Mouse (Mus musculus) adrenal gland, postnatal 10 days (tissue): ENCODE data around the gene Trove2. TPM values are rescaled to one million over a fixed set of nuclear protein-coding genes. Genes with fewer than 3 reads are reported as not detected.
"Not testable (repeated sequence)": the region's sequence is repeated elsewhere in the genome, so short reads cannot be mapped to it uniquely, and the experiment has no call there.

ENCODE experiments used
- DNase-seq: peaks from one replicate; pipeline ENCODE4 v3.0.0; 2021; ENCODE audit warnings: mixed read lengths
- total RNA-seq, 2 experiments: library from RNA; stranded (reverse); gene quantifications; 2 replicates each; pipeline ENCODE4 v1.2.3; 2021

The Trove2 gene
- total RNA-seq, 2 experiments from 2014 or later, result 8.3 to 10.4 TPM

DNA sequence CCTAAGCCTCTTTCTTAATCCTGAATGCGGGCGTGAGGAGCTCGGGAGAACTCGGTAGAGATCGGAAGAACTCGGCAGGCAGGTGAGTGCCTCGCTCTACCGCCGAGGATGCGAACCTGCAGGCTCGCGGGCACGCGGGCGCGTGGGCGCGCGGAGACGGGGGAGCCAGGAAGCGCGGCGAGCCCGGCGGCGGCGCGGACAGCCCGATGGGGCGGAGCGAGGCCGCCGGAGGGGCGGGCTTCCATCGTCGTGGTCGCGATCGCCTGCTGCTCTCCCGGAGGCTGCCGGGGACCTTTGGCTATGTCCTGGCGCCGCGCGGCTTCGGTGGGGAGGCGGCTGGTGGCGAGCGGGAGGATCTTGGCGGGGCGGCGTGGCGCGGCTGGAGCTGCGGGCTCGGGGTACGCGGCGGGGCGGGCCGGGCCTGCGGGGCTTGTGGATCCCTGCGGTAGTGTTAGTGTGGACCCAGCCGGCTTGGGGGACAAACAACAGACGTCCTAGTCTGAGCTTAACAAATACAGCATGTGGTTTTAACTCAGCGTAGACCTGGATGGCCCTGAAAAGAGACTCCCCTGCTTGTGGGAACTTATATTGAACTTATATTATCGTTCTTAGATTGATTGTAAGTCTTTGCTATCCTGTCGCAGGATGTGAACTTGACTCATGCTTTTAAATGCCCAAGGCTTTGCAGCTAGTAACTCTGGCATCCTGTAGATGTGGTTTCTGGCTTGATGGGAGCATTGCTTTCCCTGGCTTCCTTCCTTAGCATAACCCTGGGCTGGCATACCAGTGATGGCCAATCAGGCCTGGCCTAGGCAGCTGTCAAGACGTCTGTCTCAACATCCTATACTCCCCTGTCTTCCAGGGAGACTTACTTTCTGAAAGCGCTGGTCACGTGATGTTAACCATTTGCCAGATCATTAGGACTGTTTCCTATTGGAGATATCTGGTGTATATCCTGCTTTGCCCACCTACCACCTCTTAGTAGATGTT lies 37.2 kb downstream of the Trove2 start:
- DNase-seq, result peak; percentile 91

DNA sequence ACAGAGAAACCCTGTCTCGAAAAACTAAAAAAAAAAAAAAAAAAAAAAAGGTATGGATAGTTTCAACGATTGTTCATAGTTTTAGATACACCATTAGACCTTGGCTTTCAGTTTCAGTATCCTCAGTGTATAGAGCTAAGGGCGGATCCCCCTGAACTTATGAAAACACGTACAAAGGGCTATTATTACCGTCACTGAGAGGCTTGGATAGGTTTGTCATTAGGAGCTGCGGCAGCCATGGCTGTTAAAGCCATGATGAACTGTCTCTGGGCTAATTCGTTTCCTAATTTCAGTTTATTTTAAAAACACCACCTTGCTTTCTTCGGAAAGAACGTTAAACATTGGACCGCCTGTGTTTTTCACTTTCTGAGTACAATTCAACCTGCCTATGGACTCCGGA lies 38.1 kb downstream of the Trove2 start:
- no peak for DNase-seq

- DNase-seq, result no peak
These were observed 42.9 kb downstream of the Trove2 start for GRCm38 (mm10) chr1:143733914-143734410.

- DNase-seq, result no peak
These were observed 45.2 kb downstream of the Trove2 start for GRCm38 (mm10) chr1:143731691-143732090.

GRCm38 (mm10) chr1:143730899-143731298 lies 46.0 kb downstream of the Trove2 start:
- DNase-seq, result peak; percentile 49

DNA sequence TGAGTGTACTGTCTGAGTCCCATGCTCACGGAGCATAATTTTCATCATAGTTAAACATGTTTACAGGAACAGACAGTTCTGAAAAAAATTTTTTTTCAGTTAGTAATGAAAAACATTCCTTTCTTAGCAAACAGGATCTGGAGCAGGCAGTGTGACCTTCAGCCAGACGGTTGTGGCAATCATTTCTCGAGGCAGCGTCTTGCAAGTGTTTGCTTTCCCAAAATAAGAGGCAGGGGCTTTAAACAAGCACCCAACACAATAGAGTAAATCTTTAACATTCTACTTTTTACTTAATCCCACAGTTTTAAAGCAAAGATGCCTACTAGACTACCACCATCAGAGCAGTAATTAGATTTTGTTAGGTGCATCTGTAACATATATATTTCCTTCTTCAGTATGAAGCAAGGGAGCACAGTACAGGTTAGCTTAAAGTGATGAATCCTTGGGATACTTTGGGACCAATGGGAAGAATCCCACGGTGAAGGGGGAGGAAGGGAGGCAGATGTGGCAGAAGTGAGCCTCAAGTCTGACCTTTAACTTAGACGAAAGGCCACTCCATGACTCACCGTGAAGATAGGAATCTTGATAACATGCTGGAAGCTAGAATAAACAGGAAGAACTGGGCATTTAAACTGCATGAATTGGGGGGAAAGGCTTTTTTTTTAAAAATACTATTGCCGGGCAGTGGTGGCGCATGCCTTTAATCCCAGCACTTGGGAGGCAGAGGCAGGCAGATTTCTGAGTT lies 49.0 kb downstream of the Trove2 start:
- peak; percentile 29 for DNase-seq

- DNase-seq, result peak; percentile 35
These were observed 52.3 kb downstream of the Trove2 start for GRCm38 (mm10) chr1:143724456-143725064.

GRCm38 (mm10) chr1:143716038-143716437 lies 60.8 kb downstream of the Trove2 start, which contains the start of gene Glrx2:
Gene Glrx2 (plus strand): TSS chr1:143716338.
- DNase-seq, result not testable (repeated sequence)

DNA sequence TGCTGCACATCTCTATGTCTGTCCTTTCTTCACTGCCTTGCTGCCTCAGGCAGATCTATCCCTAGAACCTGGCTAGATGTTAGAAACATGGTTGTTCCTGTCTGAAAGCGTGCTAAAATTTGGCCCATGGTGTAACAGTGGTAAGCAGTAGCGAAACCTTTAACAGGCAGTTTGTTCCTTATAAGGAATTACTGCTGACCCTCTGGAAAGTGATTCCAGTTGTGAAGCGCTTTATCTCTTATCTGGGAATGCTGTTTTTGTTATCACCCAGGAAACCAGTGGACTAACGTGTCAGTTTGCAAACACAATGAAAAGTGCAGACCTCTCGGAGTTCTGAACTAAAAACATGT lies 66.3 kb downstream of the Trove2 start:
- DNase-seq, result no peak

- no peak for DNase-seq
These were observed 66.8 kb downstream of the Trove2 start for GRCm38 (mm10) chr1:143709966-143710626.

DNA sequence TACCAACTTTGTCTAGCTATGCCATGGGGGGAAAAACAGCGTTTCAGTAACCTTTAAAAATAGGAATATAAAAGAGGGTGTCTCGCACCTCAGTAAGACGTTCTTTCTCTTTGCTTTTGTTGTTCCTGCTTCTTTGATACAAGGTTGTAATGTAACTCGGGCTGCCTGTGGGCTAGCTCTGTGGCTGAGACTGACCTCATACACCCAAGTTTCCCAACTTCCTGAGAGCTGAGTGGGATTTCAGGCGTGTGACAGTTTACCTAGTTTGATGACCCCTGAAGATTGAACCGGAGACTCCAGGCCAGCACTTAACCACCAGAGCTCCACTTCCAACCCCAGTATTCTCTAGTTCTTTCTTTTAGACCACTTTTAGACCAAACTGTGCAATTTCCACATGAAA lies 68.5 kb downstream of the Trove2 start:
- no peak for DNase-seq

GRCm38 (mm10) chr1:143707006-143707405 lies 69.9 kb downstream of the Trove2 start:
- DNase-seq, result peak; percentile 38

DNA sequence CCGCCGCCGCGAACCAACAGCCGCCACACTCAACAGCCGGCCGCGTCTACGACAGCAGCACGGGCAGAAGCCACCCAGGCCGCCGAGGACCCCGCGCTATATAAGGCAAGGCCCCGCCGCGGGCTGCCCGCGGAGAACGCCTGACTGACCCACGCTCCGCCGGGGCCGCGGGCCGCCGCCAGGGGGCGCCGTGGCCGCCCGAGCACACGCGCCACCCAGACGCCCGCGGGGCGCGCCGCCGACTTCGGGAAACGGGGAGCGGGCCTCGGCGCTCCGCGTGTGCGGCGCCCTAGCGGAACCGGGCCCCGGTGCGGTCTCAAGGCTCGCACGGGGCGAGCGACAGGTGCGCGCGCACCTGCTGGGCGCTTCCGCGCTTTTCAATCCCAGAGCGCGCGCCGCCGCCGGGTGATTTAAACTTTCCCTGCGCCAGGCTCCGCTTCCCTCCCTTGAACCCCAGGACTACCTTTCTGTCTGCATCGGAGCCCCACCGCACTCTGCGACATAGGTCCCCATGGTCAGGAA lies 74.1 kb downstream of the Trove2 start, which contains the start of gene Cdc73:
Cdc73 (minus strand) TSS at position 153 of the 522 bp plus-strand sequence.
- DNase-seq, result peak; percentile 96

- no peak for DNase-seq
These were observed 74.6 kb downstream of the Trove2 start for GRCm38 (mm10) chr1:143702141-143702740.

- no peak for DNase-seq
These were observed 75.1 kb downstream of the Trove2 start for GRCm38 (mm10) chr1:143701736-143702135.

Other genes with a start within 250 kb of the Trove2 start
- 1 to 10 TPM; 3.9 to 4.8 TPM for gene B3galt2, start 136.4 kb downstream of the Trove2 start, total RNA-seq
- gene Cdc73, start 74.2 kb downstream of the Trove2 start, total RNA-seq, result 10 to 100 TPM; 66.4 to 74.2 TPM
- 10 to 100 TPM; 84.8 to 84.9 TPM for gene Glrx2, start 60.7 kb downstream of the Trove2 start, total RNA-seq
- 10 to 100 TPM; 26.6 to 30.3 TPM for gene Uchl5, start 204 bp upstream of the Trove2 start, total RNA-seq
- 100 to 1,000 TPM; 254 to 383 TPM for gene Rgs2, start 227.1 kb upstream of the Trove2 start, total RNA-seq